Mouse (Mus musculus): ENCODE measurements around the gene Cachd1.

GRCm38 (mm10) chr4:101026566-101026965, 250.1 kb downstream of the Cachd1 start:
- TF ChIP-seq POLR2A (IDR thresholded peaks at IDR 0.05; ENCODE audit: insufficient read length, low read depth) (no peak), MYOG (IDR thresholded peaks at IDR 0.05; ENCODE audit: control insufficient read depth in 1 of 3, insufficient read depth in 1 of 3, insufficient read length in 2 of 3, low read depth in 2 of 3) (no peak), POLR2AphosphoS2 (IDR thresholded peaks at IDR 0.05; ENCODE audit: insufficient read length, low read depth) (no peak), MAX (IDR thresholded peaks at IDR 0.05; ENCODE audit: low read depth) (no peak), MYOD1 (IDR thresholded peaks at IDR 0.05; ENCODE audit: control insufficient read depth in 1 of 3, insufficient read length in 2 of 3, low read depth in 2 of 3) (no peak), TCF12 (IDR thresholded peaks at IDR 0.05; ENCODE audit: insufficient read depth, poor library complexity, severe bottlenecking) (no peak), REST (IDR thresholded peaks at IDR 0.05; ENCODE audit: insufficient read depth, insufficient read length) (no peak), USF1 (IDR thresholded peaks at IDR 0.05; ENCODE audit: low read depth) (no peak), CEBPB (IDR thresholded peaks at IDR 0.05; ENCODE audit: insufficient read depth, poor library complexity, severe bottlenecking) (no peak), E2F4 (IDR thresholded peaks at IDR 0.05; ENCODE audit: insufficient read depth) (no peak)
